Mouse (Mus musculus): ENCODE measurements around the gene Gchfr. TPM values are rescaled to one million over a fixed set of nuclear protein-coding genes. Genes with fewer than 3 reads are reported as not detected.

The Gchfr gene
- polyA plus RNA-seq, 1 experiment = 4.2 TPM

GRCm38 (mm10) chr2:119177384-119177939, 9.9 kb downstream of the Gchfr start:
- DNase-seq (ENCODE audit: low read depth in 1 of 2, low spot score in 2 of 2) = no peak
- no peaks in the 10 kb centered on the region for H3K27me3 ChIP-seq (ENCODE audit: control insufficient read depth, insufficient read depth, low read length)
- H3K36me3 ChIP-seq (ENCODE audit: control insufficient read depth, insufficient read depth, low read length) = peaks cover 8% of the 10 kb centered on the region; the same call in 1 of the 2 replicates
- peaks cover 3% of the 10 kb centered on the region; the same call in 1 of the 2 replicates for H3K4me1 ChIP-seq (ENCODE audit: control insufficient read depth, insufficient read depth, insufficient read length)
- no peak overlapping the region for H3K27ac ChIP-seq (ENCODE audit: insufficient read depth, low read length)
- WGBS = 46% methylated on average over 5 of the region's 5 CpGs
- H3K4me3 ChIP-seq (ENCODE audit: extremely low read depth, insufficient read depth, insufficient read length) = no peak overlapping the region
- TF ChIP-seq POLR2A (IDR thresholded peaks at IDR 0.05; ENCODE audit: low read depth, low read length) (no peak), CTCF (IDR thresholded peaks at IDR 0.05; ENCODE audit: extremely low read depth, insufficient read depth, insufficient read length, insufficient replicate concordance) (no peak)

GRCm38 (mm10) chr2:119182914-119183313, 15.3 kb downstream of the Gchfr start:
- WGBS = 91% methylated on average over 7 of the region's 7 CpGs
- Histone ChIP-seq H3K4me1 (ENCODE audit: control insufficient read depth, insufficient read depth, insufficient read length) (no peaks in the 10 kb centered on the region), H3K36me3 (ENCODE audit: control insufficient read depth, insufficient read depth, low read length) (peaks cover 20% of the 10 kb centered on the region), H3K27me3 (ENCODE audit: control insufficient read depth, insufficient read depth, low read length) (no peaks in the 10 kb centered on the region), H3K4me3 (ENCODE audit: extremely low read depth, insufficient read depth, insufficient read length) (no peak overlapping the region), H3K27ac (ENCODE audit: insufficient read depth, low read length) (no peak overlapping the region)
- DNase-seq (ENCODE audit: low read depth in 1 of 2, low spot score in 2 of 2) = no peak
- TF ChIP-seq POLR2A (IDR thresholded peaks at IDR 0.05; ENCODE audit: low read depth, low read length) (no peak), CTCF (IDR thresholded peaks at IDR 0.05; ENCODE audit: extremely low read depth, insufficient read depth, insufficient read length, insufficient replicate concordance) (no peak)

- TF ChIP-seq CTCF (IDR thresholded peaks at IDR 0.05; ENCODE audit: extremely low read depth, insufficient read depth, insufficient read length, insufficient replicate concordance) (peak; percentile 98), POLR2A (IDR thresholded peaks at IDR 0.05; ENCODE audit: low read depth, low read length) (no peak)
- Histone ChIP-seq H3K4me1 (ENCODE audit: control insufficient read depth, insufficient read depth, insufficient read length) (peaks cover 2% of the 10 kb centered on the region; the same call in 1 of the 2 replicates), H3K27ac (ENCODE audit: insufficient read depth, low read length) (no peak overlapping the region)
Measured at GRCm38 (mm10) chr2:119189029-119189710, 21.6 kb downstream of the Gchfr start.

GRCm38 (mm10) chr2:119190969-119191368, 23.4 kb downstream of the Gchfr start:
- H3K36me3 ChIP-seq (ENCODE audit: control insufficient read depth, insufficient read depth, low read length) = peaks cover 2% of the 10 kb centered on the region; the same call in 1 of the 2 replicates
- DNase-seq (ENCODE audit: low read depth in 1 of 2, low spot score in 2 of 2) = no peak
- H3K4me1 ChIP-seq (ENCODE audit: control insufficient read depth, insufficient read depth, insufficient read length) = peaks cover 2% of the 10 kb centered on the region; the same call in 1 of the 2 replicates
- TF ChIP-seq CTCF (IDR thresholded peaks at IDR 0.05; ENCODE audit: extremely low read depth, insufficient read depth, insufficient read length, insufficient replicate concordance) (no peak), POLR2A (IDR thresholded peaks at IDR 0.05; ENCODE audit: low read depth, low read length) (no peak)
- H3K27ac ChIP-seq (ENCODE audit: insufficient read depth, low read length) = no peak overlapping the region
- H3K4me3 ChIP-seq (ENCODE audit: extremely low read depth, insufficient read depth, insufficient read length) = no peak overlapping the region
- 82% methylated on average over 5 of the region's 5 CpGs for WGBS
- no peaks in the 10 kb centered on the region for H3K27me3 ChIP-seq (ENCODE audit: control insufficient read depth, insufficient read depth, low read length)

More at GRCm38 (mm10) chr2:119189029-119189710, 21.6 kb downstream of the Gchfr start:
- DNase-seq (ENCODE audit: low read depth in 1 of 2, low spot score in 2 of 2) = peak; percentile 59 to 81
- peak overlapping the region; percentile 29 for H3K4me3 ChIP-seq (ENCODE audit: extremely low read depth, insufficient read depth, insufficient read length)
- H3K27me3 ChIP-seq (ENCODE audit: control insufficient read depth, insufficient read depth, low read length) = no peaks in the 10 kb centered on the region
- peaks cover 9% of the 10 kb centered on the region for H3K36me3 ChIP-seq (ENCODE audit: control insufficient read depth, insufficient read depth, low read length)
- 3% methylated on average over 15 of the region's 15 CpGs for WGBS

GRCm38 (mm10) chr2:119194140-119194539, 26.6 kb downstream of the Gchfr start:
- 95% methylated on average over 5 of the region's 5 CpGs for WGBS
- H3K36me3 ChIP-seq (ENCODE audit: control insufficient read depth, insufficient read depth, low read length) = no peaks in the 10 kb centered on the region
- H3K4me1 ChIP-seq (ENCODE audit: control insufficient read depth, insufficient read depth, insufficient read length) = peaks cover under 1% of the 10 kb centered on the region; the same call in 1 of the 2 replicates
- DNase-seq (ENCODE audit: low read depth in 1 of 2, low spot score in 2 of 2) = no peak
- no peak overlapping the region for H3K4me3 ChIP-seq (ENCODE audit: extremely low read depth, insufficient read depth, insufficient read length)
- H3K27me3 ChIP-seq (ENCODE audit: control insufficient read depth, insufficient read depth, low read length) = no peaks in the 10 kb centered on the region
- no peak overlapping the region for H3K27ac ChIP-seq (ENCODE audit: insufficient read depth, low read length)
- TF ChIP-seq POLR2A (IDR thresholded peaks at IDR 0.05; ENCODE audit: low read depth, low read length) = no peak
- no peak for TF ChIP-seq CTCF (IDR thresholded peaks at IDR 0.05; ENCODE audit: extremely low read depth, insufficient read depth, insufficient read length, insufficient replicate concordance)

- no peak for TF ChIP-seq POLR2A (IDR thresholded peaks at IDR 0.05; ENCODE audit: low read depth, low read length)
- no peak for TF ChIP-seq CTCF (IDR thresholded peaks at IDR 0.05; ENCODE audit: extremely low read depth, insufficient read depth, insufficient read length, insufficient replicate concordance)
- no peak overlapping the region for H3K27ac ChIP-seq (ENCODE audit: insufficient read depth, low read length)
- DNase-seq (ENCODE audit: low read depth in 1 of 2, low spot score in 2 of 2) = no peak
- no peaks in the 10 kb centered on the region for H3K27me3 ChIP-seq (ENCODE audit: control insufficient read depth, insufficient read depth, low read length)
- WGBS = 85% methylated on average over 4 of the region's 4 CpGs
- H3K4me1 ChIP-seq (ENCODE audit: control insufficient read depth, insufficient read depth, insufficient read length) = no peaks in the 10 kb centered on the region
- no peak overlapping the region for H3K4me3 ChIP-seq (ENCODE audit: extremely low read depth, insufficient read depth, insufficient read length)
- H3K36me3 ChIP-seq (ENCODE audit: control insufficient read depth, insufficient read depth, low read length) = no peaks in the 10 kb centered on the region
Measured at GRCm38 (mm10) chr2:119196316-119197108, 28.9 kb downstream of the Gchfr start.
